Mouse (Mus musculus) gonadal fat pad, adult 2 months (tissue): Measurements from ENCODE around the gene Sorbs2. TPM values are rescaled to one million over a fixed set of nuclear protein-coding genes. Genes with fewer than 3 reads are reported as not detected.
A peak's percentile ranks its signal among the peaks of the same experiment; 100 is the strongest.

Source experiments
- DNase-seq: peaks from one replicate; pipeline ENCODE4 v3.0.0-alpha.2; 2012; ENCODE audit warnings: low read depth
- polyA plus RNA-seq: library from polyadenylated mRNA; depleted of rRNA; stranded (reverse); fragments of >200 nt; gene quantifications from 2 replicates; pipeline ENCODE4 v1.2.3, GENCODE M21; 2012

Sorbs2 gene
- polyA plus RNA-seq, 1 experiment: 66.3 TPM

DNA sequence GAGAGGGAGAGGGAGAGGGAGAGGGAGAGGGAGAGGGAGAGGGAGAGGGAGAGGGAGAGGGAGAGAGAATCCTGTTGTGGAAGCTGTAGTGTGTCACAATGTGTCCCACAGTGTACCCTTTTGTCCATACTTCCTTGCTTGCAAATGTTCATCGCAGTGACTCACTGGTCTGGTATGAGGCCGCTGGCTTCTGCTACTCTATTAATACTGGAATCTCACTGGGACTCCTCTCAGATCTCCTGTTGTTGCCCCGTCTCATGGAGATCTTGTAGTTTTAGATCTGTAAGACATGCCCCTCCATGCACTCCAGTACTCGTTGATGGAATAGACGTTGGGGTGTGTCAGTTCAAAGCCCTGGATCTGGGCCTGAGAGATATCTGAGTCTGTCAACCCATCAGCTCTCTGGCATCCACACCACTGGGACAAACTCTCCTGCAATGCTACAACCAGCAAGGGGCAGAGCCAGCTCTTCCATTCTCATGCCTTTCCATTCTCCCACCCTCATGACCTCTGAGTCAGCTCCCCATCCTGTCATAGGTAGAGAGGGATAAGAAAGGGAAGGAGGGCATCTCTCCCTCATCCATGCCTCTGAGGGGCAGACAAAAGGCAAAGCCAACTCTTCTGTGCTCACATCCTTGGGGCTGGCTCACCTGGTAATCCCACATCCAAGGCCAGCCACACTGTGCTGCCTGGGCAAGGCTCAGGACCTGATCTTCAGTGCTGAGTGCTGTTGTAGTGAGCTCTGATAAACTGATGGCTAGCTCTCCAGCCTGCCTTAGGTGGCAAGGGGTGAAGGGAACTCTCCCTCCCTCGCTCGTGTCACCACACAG, 72.3 kb downstream of the Sorbs2 start:
- DNase-seq: no peak

DNA sequence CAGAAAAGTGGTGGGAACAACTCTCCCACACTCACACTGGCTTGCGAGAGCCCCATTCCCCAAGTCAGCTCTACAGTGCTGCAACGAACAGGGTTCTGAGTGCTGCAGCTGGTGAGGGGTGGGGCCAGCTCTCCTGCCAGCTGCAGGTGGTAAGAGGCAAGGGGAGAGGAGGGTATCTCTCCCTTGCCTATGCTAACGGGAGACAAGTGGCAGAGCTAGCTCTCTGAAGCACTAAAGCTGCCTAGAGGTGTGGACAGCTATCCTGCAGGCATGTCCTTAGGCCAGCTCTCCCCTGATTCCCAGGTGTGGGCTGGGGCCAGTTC, 72.9 kb downstream of the Sorbs2 start:
- DNase-seq: no peak

DNA sequence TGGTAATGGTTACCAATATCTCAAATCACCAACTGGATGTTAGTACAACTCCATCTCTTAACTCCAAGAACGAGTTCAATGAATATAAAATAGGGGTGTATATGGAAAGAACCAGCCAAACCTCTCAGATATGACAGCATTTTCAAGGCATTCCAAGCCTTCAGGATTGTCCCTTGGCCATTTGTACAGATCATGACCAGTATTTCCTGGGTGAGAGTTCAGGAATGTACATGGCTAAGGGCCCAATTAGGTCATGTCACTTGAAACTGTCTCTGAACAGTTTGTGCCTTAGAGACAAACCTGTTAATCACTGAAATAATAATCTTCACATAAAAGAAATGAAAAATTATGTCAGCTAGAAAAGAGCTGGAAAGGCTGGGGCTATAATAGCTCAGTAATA, 76.3 kb downstream of the Sorbs2 start:
- DNase-seq: no peak

DNA sequence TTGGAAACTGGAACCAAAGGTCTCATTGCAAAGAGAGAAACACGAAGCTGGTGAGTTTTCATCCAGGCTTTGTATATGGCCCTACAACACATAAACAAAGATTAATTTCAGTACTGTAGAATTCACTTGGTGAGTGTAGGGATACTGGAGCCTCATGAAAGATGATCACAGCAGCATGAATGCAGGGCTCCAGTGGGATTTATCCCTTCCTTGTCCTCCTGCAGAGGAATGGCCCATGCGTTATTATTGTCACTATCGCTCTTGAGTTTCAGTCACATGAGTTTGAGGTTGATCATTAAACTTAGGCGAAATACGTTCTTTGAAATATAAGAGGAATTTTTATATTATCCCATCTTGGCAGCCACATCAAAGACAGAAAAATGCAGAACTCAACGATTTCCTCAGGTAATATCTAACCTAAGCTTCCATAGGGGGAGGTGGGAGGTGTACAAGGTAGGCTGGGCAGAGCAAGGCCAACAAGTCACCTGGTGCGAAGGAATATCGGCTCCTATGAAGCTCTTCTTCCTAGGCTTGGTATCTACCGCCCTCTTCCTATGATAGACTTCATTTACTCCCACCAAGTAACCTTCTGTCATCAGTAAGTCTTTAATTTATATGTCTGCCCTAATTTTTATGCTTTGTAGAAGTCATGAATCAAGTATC, 76.9 kb downstream of the Sorbs2 start:
- no peak for DNase-seq

DNA sequence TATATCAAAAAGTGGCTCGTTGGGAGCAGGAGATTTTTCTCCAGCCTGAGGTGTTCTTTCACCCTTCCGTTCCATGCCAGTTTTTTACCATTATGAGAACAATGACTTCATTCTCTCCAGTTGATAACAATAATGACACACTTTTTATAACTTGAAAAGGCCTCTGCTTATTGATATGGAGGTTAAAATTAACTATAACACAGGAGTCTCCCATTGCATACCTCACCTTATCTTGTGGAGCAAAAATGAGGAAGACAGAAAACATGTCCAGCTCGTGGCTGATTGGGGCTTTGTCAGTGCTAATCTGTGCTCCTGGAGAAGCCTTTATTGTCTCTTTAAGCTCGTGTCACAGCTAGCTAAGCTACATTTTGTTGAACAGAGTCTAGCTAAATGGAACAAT, 77.6 kb downstream of the Sorbs2 start:
- DNase-seq: no peak

DNA sequence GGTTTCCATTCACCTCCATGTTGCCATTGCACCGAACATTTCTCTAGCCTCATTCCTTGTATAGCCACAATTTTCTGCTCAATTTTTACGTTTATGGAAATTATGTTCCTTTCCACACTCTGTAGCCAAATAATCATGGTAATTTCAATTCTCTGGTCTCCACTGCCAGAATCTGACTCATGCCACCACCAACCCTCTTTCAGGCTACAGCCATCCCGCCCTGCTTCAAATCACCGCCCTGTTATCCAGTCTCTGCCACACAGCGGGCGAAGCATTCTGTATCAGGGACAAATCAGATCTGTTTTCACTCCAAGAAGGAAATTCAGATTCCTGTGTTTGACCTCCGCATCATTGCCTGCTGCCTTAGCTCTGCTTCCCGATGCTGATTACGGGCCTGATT, 79.4 kb downstream of the Sorbs2 start:
- DNase-seq: no peak

DNA sequence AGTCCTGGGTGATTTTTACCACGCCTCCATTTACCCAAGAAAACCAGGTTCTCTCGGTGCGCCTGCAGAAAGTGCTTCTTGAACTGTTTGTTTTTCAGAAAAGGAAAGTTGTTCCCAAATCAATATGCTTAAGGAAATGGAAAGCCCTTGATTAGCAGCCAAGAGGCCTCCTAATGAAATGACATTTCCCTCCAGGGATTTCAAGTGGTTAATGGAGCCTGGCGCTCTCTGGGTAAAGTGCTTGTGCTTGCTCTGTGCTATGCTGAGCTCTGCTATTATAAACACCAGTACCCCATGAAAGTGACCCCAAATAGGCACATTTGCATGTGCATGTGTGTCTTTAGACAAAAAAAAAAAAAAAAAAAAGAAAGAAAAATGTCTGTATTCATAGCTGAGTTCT, 84.3 kb downstream of the Sorbs2 start:
- no peak for DNase-seq

DNA sequence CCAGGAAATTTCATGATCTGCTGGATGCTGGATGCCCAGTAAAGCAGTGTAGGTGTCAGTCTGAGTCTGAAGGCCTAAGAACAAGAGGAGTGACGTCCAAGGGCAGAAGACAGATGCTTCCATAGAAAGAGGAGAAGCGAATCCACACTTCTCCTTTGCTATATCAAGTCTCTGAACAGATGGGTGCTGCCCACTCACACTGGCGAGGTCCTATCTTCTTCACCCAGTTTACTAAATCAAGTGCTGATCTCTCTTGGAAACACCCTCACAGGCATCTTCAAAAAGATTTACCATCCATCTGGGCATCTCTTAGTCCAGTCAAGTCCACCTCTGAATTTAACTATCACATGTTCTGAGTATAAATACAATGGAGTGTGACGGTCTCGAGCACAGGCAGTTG, 86.1 kb downstream of the Sorbs2 start:
- no peak for DNase-seq

DNA sequence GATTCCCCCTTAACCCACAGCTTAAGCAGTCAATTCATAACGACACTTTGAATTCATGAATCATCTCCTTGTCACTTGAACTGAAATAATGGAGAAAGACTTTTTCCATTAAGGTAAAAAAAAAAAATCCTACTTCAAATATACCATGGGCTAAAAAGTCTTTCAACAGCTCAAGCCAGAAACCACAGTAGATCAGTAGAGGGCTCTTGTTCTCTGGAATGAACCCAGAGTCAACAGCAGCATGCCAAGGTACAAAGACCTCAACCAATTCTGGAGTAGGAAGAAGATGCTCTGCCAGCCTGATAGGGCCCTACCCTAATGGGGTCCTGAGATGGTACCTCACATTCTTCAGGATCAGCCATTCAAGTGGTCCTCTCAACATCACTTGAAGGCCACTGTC, 88.4 kb downstream of the Sorbs2 start:
- DNase-seq: no peak

DNA sequence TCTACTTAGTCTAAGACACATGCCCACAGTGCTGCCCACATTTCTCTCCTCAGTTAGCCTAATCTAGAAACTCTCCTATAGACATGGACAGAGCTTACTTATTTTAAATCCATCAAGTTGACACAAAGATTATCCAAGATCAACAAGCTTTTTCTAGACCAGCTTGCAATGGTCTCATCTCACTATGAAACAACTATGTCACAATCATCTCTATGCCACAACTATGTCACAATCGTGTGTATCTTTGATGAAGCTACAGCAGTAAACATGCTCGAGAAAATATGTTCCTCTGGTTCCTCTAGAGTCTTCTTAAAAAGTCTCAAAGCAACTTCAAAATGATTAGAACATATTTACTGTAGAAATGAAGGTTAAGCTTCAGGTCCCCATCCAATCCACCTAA, 89.0 kb downstream of the Sorbs2 start:
- no peak for DNase-seq

DNA sequence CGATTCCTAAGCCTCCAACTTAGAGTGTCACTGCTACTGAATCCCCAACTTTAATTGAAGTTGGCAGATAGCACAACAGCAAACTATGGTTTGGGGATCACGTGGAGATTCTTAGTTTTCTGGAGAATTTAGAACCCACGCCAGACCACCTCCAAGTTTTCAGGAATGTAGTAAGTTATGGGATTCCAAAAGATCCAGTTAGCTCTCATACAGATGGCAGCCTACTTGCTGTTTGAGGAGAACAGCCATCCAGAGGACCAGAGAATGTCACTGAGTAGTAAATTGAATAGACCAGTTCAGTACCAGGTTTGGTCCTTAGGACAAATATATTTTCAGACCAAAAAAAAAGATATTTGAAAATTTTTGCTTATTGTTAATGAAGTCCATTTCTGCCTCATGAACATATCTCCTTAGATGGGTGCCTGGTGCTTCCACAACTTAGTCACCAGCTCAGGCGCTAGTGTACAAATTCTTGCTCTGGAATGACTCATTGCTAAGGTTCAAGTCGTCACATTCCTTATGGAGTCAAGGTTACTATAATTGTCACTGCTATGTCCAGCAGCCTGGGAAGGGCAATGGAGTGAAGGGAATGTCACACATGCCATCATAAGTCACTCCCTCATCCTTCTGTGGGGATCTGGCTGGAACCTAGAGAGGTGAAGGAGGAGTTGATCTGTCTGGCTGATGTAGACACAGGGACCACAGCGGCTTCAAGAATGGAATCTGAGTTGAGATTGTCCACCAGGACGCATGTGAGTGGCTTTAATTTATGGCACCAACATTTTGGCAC, 90.2 kb downstream of the Sorbs2 start:
- no peak for DNase-seq

DNA sequence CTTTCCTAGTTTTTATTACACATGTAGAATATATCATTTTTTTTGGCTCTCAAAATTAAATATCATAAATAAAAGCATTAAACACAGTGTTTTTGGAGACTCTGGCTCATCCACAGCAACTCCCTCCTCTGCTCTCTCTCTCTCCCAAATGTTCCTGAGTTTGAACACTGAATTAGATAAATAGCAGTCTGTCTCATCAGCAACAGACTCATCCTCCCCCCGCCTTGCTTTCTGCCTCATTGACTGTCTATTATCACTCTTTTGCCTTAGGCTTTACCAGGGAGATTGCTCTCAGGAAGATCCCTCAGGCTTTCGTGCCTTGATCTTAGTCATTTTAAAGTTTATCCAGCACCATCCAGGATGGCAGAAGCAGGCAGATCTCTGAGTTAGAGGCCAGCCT, 91.3 kb downstream of the Sorbs2 start:
- no peak for DNase-seq

DNA sequence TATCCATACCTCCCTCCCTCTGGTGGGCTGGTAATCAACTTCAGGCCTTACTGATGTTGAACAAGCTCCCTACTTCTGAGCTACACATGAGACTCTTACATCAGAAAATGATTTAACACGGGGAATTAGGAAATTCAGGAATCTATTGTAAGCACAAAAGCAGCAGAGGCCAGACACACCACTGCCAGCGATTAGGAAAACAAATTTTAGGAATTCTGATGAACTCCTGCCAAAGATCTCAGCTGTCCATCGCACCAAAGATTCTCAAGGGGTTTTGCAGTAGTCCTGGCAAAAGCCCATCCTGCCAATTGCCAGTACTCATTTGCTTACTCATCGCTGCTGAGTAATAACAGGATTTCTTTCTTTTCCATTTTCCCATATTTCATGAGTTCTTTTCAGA, 94.4 kb downstream of the Sorbs2 start:
- no peak for DNase-seq

DNA sequence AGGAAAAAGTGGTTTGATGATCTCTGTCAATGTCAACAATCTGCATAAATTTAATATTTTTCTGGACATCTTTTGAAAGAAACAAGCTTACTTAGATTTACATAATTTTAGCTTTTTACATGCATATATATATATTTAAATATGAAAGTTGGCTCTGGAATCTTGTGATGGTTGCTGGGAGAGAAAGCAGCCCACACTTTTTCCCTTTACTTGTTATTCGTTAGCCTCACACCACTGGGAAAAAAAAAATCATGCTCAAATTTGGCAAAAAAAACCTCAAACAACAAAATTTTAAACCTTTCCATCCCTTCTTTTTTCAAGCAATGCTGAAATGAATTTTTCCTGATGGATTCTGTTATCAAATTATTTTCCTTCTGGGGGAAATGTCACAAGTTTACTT, 97.8 kb downstream of the Sorbs2 start:
- no peak for DNase-seq

DNA sequence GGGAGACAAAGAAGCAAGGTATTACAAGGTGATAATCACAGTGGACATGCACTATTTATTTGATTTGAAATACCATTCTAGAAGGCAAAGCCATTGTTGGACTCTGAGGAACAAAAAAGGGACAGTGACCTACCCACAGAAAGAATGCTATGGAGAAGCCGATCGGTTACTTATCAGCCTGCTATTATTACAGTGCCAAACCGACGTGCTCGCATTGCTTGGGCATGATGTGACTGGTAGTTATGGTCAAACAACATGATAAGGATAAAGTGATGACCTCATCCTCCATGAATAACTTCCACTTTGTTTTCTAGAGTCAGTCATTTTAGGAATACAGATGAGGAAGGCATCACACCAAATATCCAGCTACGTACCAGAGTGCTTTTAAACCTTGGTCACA, 99.4 kb downstream of the Sorbs2 start:
- no peak for DNase-seq

DNA sequence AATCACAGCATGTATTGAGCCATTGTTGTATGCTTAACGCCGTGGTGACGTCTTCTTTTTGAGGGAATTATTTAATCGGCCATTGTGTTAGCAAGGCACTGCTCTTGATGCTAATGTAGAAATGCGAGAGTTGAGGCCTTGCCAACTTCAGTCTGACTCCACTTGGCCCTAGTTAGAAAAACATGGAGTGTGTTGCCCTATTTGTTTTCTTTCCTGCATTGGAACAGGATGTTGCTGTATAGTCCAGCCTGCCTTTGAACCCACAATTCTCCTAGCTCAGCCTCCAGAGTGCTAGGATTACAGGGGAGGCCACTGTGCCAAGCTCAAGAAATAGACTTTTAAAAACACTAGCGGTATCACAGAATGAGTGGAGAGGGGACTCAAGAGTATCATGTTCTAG, 100.8 kb downstream of the Sorbs2 start:
- no peak for DNase-seq

DNA sequence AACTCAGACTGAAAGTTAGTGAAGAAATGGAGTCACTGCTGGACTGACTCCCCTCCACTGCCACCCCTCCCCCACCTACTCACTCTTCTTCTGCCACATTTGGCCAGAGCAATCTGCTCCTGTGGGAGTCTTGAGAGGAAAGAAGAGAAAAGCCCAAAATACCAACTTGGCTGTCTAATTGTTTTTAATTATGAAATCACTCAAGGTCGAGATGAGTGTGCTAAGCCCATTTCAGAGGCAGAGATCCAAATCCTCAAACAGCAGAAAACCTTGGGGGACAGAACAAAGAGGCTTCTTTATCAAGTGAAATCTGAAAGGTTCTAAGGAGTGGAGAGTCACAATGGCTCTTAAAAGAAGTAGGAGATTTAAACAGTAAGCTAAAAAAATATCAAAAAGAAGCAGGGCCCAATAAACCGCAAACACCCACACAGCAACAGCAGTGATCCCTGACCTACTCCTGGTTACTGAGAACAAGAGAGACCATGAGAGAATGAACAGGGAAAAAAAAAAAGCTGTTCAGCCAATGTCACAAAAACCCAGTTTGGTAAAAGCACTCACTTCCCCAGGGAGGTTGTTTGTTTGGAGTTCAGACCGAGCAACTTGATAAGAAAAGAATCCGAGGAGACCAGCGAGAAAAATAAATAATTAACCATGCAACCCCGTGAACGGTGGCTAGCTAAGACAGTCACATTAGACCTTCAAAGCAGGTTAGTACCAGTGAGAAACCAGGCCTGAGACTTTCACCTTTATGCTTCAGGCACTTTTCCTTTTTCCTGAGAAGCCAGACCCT, 103.0 kb downstream of the Sorbs2 start:
- DNase-seq: no peak

DNA sequence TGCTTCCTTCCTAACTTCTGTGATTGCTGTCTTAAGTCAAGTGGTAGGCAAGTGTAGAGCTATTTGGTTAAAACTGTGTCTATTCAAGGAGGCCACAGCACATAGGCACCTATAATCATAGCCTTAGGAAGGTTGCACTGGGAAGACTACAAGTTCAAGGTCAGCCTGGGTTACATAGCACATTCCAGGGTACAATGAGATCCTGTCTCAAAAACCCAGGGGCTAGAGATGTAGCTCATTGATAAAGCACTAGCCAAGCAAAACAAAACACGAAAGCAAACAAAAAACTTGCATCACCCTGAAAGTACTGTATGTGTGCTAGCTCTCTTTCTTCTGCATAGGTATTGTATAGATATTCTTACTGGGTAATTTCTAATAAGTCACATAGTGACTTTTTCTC, 103.7 kb downstream of the Sorbs2 start:
- DNase-seq: peak; percentile 83

DNA sequence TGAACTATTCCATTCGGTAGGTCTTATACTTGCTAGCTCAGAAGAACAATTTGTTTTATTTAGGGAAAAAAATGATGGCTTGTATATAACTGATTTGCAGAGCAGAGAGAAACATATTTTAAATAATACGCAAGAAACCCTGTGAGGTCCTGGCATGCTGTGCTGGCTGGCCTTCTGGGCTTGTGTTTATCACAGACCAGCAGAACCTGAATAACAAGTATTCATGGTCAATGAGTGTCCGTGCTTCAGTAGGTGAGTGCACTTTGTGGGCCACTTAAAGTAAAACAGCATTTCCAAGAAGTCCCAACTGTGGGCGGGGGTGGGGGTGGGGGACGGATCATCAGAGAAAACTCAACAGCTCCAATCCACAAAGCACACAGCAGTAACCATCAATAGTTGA, 107.0 kb downstream of the Sorbs2 start:
- DNase-seq: no peak

DNA sequence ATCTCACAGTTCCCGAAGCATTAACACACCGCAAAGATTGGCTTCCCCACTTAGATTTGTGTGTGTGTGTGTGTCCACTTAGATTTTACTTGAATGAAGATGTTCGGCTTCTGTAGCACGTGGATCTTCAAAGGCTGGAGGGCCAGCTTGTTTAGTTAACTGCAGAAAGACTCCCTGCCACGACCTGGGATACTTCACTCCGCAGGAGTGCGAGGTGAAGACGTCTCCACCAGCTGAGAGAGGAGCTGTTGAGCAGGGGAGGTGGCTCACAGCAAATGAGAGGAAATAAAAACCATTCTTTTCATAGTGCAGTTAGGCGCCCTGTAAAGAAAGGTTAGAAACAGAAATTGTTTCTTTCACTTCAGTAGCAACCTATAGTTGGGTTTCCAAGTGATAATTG, 107.5 kb downstream of the Sorbs2 start:
- no peak for DNase-seq

DNA sequence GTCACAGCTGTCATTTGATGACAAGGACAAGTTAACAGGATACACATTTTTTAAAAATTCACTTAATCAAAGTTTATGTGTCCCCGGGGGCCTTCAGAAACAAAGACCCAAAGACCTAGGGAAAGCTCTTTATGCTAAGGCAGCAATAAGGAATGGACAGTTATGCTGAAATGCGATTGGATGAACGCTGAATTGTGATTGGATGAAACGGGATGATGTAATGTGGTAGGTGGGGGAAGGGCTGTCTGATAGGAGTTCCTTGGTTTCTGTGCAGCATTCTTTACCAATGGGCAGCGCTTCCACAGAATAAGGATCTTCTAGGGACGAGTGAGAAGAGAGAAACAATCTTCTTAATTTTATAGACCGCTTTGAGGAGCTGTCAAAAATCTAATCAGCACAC, 108.0 kb downstream of the Sorbs2 start:
- no peak for DNase-seq

DNA sequence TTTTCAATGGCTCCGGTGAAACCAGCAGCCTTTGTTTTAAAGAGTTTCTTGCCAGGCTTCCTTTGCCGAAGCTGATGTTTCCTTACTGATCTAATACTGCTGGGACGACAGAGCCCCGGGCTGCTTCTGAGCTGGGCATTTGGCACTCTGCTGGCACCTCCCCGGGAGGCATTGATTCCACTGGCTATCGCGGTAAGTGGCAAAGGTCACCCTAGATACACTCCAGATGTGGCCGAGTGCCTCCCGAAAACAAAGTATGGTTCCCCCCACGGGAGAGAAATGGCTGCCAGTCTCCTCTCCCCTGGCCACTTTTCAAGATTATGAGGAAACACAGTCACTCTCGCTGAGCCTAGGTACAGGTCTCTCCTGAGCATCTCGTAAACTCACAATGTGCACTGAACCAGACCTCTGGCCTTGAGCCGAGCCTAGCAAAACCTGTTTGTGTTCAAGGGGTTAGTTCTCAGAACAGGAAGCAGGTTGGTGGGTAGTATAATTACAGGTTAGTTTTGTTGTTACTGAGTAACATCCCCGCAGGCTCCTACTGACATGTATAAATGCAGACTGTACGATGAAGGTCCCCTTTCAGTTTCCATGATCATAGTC, 114.1 kb downstream of the Sorbs2 start:
- no peak for DNase-seq
